Mouse (Mus musculus): ENCODE results near the gene Abi1.
A peak's percentile ranks its signal among the peaks of the same experiment; 100 is the strongest.
"Not testable (repeated sequence)": the region's sequence is repeated elsewhere in the genome, so short reads cannot be mapped to it uniquely, and the experiment has no call there.

The Abi1 gene

GRCm38 (mm10) chr2:23040001-23040646, at the start of gene Abi1:
Abi1 (minus strand) TSS chr2:23040241.
- DNase-seq (ENCODE audit: inconsistent age in 2 of 2, low spot score in 1 of 2) = peak; percentile 94 to 98

GRCm38 (mm10) chr2:23084540-23084939, 44.5 kb upstream of the Abi1 start:
- DNase-seq (ENCODE audit: inconsistent age in 2 of 2, low spot score in 1 of 2) = no peak

GRCm38 (mm10) chr2:23078588-23078987, 38.5 kb upstream of the Abi1 start:
- no peak for DNase-seq (ENCODE audit: inconsistent age in 2 of 2, low spot score in 1 of 2)

- DNase-seq (ENCODE audit: inconsistent age in 2 of 2, low spot score in 1 of 2) = no peak
Observed at GRCm38 (mm10) chr2:23077693-23078092, 37.7 kb upstream of the Abi1 start.

DNA sequence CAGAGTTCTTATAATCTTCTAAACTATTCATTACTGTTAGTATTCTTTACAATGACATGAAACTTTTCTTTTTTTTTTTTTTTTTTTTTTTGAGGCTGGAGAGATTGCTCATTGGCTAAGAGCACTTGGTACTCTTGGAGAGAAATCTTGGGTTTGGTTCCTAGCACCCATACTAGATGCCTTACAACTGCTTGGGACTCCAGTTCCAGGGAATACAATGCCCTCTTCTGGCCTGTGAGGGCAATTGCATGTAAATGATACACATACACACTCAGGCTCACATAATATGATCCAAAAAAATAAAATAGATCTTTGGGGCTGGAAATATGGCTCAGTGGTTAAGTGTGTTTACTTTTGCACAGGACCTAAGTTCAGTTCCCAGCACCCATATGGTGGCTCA, 36.7 kb upstream of the Abi1 start:
- no peak for DNase-seq (ENCODE audit: inconsistent age in 2 of 2, low spot score in 1 of 2)

- DNase-seq (ENCODE audit: inconsistent age in 2 of 2, low spot score in 1 of 2) = peak in 1 of 2 experiments; percentile 56
Observed at GRCm38 (mm10) chr2:23075846-23076245, 35.8 kb upstream of the Abi1 start.

DNA sequence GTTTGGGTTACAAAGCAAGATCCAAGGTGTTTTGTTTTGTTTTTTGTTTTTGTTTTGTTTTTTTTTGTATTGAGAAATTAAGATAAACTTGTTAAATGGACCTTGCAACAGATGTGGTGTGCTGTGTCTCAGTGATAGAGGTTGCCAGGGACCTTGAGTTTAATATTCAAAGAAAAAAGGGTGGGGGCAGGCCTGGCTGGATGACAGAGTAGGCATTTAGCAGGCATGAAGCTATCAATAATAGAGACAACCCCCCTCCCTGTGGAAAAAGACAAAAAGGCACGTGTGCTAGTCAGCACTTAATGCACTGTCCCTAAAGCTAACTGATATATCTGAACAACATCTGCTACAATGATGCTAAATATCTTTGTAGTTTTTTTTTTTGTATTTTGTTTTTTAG, 31.4 kb upstream of the Abi1 start:
- DNase-seq (ENCODE audit: inconsistent age in 2 of 2, low spot score in 1 of 2) = peak in 1 of 2 experiments; percentile 64

DNA sequence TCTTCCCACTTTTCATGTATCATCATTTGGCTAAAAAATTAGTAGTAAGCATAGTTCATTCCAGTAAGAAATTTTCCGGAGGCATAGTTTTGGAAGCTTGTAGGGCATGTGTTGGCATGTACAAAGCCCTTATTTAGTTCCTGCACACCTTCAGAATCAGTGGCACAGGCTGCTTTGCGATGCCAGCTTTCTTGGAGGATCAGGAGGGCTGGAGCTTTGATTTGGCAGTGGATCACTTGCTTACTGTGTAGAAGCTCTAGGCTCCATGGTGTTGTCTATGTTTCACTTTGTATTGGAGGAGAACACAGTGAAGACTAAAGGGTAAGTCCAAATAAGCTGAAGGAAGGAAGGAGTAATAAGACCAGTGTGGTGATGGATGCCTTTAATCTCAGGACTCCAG, 30.4 kb upstream of the Abi1 start:
- DNase-seq (ENCODE audit: inconsistent age in 2 of 2, low spot score in 1 of 2) = peak in 1 of 2 experiments; percentile 38

GRCm38 (mm10) chr2:23068894-23069744, 29.1 kb upstream of the Abi1 start:
- DNase-seq (ENCODE audit: inconsistent age in 2 of 2, low spot score in 1 of 2) = peak; percentile 96 to 99

DNA sequence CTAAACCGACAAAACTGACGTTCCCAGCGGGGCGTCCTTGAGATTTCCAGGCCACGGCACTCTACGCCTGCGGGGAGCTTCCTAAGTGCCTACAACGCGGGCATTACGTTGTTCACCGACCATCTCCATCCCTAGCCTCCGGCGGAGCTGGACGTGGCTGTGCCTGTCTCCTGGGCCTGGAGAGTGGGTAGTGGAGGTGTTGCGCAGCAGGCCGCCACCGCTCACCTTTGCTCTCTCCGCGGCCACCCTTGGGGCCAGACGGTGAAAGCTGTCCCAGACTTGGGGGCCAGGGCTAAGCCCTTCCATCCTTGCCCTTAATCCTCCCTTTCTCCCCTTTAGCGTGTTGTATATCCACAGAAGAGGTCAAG, 28.3 kb upstream of the Abi1 start:
- DNase-seq (ENCODE audit: inconsistent age in 2 of 2, low spot score in 1 of 2) = no peak

DNA sequence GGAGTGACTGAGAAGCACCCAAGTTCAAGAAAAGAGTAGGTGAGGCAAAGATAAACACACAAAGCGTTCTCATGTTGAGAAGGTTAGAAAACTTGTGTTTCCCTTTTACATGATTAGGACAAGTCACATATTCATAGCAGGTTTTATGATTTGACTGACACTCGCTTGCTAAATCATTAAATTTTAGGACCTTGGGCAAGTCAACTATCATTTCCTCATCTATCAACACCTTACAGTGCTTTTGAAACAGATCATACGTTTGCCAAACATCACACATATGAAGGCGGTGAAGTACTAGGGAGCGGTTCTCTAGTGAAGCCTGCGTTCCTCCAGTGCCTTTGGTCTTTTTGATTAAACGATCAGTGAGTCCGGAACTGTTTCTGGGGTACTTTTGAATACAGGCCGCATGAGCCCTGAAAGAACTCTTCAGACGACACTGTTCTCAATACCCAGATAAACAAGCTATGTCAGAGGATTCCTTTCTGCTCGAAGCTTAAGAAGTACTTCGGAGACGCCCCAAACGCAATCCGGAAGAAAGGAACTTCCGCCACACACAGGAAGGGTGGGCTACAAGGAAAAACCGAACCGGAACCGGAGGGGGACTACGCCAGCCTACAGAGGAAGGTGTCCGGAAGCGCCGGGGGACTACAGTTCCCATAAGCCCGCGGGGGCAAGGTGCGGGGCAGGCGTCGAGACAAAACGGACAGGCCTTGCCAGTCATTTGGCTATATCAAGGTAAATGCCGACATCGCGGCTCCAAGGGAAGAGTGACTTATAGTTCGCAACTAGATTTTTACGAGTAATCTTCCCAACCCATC, 27.7 kb upstream of the Abi1 start, which contains the start of gene Acbd5:
Acbd5 (plus strand) TSS at position 616 of the 818 bp plus-strand sequence.
- peak; percentile 97 to 98 for DNase-seq (ENCODE audit: inconsistent age in 2 of 2, low spot score in 1 of 2)

DNA sequence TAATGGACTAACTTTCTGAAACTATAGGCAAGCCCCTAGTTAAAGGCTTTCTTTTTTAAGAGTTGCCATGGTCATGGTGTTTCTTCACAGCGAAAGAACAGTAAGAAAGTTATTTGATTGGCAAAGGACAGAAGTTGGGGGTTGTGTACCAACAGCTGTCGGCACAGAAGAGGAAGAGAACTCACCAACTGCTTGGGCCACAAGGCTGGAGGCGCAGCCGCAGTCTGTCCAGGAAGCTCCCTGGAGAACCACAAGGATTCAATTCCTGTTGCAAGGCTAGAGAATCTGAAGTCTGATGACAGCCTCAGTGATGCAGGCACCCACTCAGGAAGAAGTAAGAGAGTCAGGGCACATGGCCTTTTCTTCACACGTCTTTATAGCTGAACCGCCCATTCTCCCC, 12.5 kb upstream of the Abi1 start:
- DNase-seq (ENCODE audit: inconsistent age in 2 of 2, low spot score in 1 of 2) = no peak

DNA sequence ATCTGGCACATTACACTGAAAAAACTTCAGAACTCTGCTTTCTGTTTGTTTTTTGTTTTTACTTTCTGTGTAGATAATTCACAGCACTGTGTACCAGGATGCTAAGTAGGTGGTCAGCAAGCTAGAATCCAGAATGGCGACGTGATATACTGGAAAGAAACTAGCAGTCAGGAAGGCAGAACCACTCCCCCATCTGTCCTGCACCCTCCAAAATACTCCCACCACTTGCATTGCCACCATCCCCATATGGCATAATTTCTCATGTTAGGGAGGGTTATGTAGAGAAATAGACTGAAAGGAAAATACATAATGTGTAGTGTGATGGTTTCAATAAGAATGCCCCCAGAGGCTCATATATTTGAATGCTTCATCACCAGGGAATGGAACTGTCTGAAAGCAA, 11.8 kb upstream of the Abi1 start:
- no peak for DNase-seq (ENCODE audit: inconsistent age in 2 of 2, low spot score in 1 of 2)

DNA sequence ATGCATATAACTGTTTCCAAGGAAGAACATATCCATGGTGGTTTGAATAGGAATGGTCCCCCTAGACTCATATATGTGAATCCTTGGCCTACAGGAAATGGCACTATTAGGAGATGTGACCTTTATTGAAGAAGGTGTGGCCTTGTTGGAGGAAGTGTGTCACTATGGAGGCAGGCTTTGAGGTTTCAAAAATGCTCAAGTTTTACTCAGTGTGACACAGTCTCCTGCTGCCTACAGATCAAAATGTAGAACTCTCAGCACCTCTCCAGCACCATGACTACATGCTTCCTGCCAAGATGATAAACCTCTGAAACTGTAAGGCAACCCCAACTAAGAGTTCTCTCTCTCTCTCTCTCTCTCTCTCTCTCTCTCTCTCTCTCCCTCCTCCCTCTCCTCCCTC, 8.0 kb upstream of the Abi1 start:
- no peak for DNase-seq (ENCODE audit: inconsistent age in 2 of 2, low spot score in 1 of 2)

- no peak for DNase-seq (ENCODE audit: inconsistent age in 2 of 2, low spot score in 1 of 2)
Observed at GRCm38 (mm10) chr2:23045703-23046102, 5.7 kb upstream of the Abi1 start.

DNA sequence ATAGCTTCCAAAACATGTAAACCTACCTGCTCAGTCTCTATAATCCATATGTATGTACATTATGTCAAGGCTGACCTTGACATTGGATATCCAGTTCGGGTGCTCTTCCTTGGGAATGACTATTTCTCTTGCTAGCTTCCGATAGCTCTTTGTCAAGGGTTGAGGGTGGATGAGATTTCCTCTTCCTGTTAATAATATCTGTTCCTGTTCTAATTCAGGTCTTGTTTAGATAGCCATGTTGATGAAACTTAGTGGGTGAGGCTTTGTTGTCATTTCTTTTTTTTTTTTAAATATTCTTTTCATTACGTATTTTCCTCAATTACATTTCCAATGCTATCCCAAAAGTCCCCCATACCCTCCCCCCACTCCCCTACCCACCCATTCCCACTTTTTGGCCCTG, 2.1 kb upstream of the Abi1 start:
- DNase-seq (ENCODE audit: inconsistent age in 2 of 2, low spot score in 1 of 2) = no peak

DNA sequence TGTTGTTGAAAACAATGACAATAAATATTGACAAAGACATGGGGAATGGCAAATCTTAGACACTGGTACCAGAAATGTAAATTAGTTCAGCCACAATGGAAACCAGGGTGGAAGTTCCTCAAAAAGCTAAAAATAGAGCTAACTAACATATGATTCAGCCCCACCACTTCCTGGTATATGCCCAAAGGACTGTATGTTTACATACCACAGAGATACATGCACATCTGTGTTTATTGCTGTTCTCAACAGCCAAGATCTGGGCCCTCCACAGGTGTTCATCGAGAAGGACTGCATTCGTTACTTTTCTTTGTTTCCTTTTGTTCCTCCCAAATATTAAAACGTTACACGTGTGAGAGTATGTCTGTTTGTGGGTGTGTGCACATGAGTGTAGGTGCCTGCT, 1.4 kb upstream of the Abi1 start:
- DNase-seq (ENCODE audit: inconsistent age in 2 of 2, low spot score in 1 of 2) = peak in 1 of 2 experiments; percentile 27

GRCm38 (mm10) chr2:23040690-23041089, 649 bp upstream of the Abi1 start:
- DNase-seq (ENCODE audit: inconsistent age in 2 of 2, low spot score in 1 of 2) = not testable (repeated sequence)

- DNase-seq (ENCODE audit: inconsistent age in 2 of 2, low spot score in 1 of 2) = peak in 1 of 2 experiments; percentile 89
Observed at GRCm38 (mm10) chr2:23039082-23040000, 700 bp downstream of the Abi1 start.

GRCm38 (mm10) chr2:23035467-23035866, 4.6 kb downstream of the Abi1 start:
- no peak for DNase-seq (ENCODE audit: inconsistent age in 2 of 2, low spot score in 1 of 2)
